Mouse (Mus musculus): Measurements from ENCODE around the gene Capg. TPM values are rescaled to one million over a fixed set of nuclear protein-coding genes. Genes with fewer than 3 reads are reported as not detected.
A peak's percentile ranks its signal among the peaks of the same experiment; 100 is the strongest.
"Not testable (repeated sequence)": the region's sequence is repeated elsewhere in the genome, so short reads cannot be mapped to it uniquely, and the experiment has no call there.

Capg gene
- polyA plus RNA-seq, 1 experiment from 2014 or later = 5.8 TPM

DNA sequence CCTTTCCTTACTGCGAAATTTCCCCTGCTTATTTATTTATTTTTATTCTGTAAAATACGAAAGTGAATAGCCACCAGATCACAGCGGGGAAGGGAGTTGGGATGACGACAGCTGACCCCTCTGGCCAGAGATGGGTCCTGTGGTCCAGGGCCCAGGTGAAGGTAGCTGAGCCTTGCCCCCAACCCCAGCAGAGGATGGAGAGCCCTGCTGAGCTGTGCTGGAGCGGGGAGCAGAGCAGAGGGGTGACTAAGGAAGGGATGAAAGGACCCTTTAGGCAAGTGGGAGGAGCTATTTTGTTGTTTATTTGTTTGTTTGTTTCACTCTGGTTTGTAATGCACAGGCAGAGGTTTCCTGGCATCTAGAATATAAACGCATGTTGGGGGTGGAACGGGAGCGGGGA is 24.9 kb upstream of the Capg start:
- ATAC-seq (replicated peaks) = peak; percentile 61
- WGBS = 12% methylated on average over 8 of the region's 8 CpGs
- H3K36me3 ChIP-seq (replicated peaks) = no peaks in the 10 kb centered on the region
- H3K27ac ChIP-seq = peak overlapping the region; percentile 98
- H3K9ac ChIP-seq = peak overlapping the region; percentile 39
- H3K4me2 ChIP-seq = peak overlapping the region; percentile 46
- H3K4me3 ChIP-seq = peak overlapping the region; percentile 16; the same call in 1 of the 2 replicates
- no peaks in the 10 kb centered on the region for H3K9me3 ChIP-seq
- H3K27me3 ChIP-seq (replicated peaks) = no peaks in the 10 kb centered on the region
- H3K4me1 ChIP-seq = peaks cover 33% of the 10 kb centered on the region

DNA sequence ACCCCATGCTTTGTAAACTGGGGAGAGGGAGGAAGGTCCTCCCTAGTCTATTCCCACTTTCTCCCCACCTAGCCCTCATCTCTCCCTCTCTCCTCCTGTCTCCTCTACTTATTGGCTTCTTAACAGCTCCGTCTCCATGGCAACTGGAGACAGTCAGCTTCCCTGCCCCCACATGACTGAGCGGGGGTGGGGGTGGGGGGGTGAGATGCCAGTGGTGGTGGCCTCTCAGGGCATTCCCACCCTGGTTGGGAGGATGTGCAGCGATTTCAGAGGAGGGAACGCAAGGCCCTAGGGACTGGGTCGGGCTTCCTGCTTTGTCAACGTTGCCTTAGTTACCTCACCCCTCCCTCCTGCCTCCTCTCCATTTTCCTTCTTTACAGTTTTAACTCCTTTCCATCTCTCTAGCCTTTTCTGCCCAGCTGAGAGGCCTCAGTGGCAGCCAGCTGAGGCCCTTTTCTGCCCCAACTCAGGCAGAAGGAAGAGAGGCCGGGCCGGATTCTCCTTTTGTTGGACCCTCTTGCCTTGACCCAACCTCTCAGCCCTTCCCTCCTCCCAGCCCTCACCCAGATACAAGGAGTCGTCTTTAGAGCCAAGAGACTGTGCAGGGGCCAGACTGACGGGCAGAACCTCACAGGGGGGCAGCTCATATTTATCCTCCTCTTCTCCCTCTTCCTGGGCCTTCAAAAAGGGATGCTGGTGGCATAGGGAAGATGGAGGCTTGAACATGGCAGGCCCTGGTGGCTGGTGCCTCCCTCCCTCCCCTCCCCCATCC is 24.1 kb upstream of the Capg start:
- no peaks in the 10 kb centered on the region for H3K36me3 ChIP-seq (replicated peaks)
- ATAC-seq (replicated peaks) = peak; percentile 93
- peak overlapping the region; percentile 11; the same call in 1 of the 2 replicates for H3K4me3 ChIP-seq
- H3K27me3 ChIP-seq (replicated peaks) = no peaks in the 10 kb centered on the region
- WGBS = 2% methylated on average over 10 of the region's 10 CpGs
- peak overlapping the region; percentile 22; the same call in 1 of the 2 replicates for H3K9ac ChIP-seq
- no peaks in the 10 kb centered on the region for H3K9me3 ChIP-seq
- H3K4me2 ChIP-seq = peak overlapping the region; percentile 46
- H3K27ac ChIP-seq = peak overlapping the region; percentile 98
- peaks cover 33% of the 10 kb centered on the region for H3K4me1 ChIP-seq

DNA sequence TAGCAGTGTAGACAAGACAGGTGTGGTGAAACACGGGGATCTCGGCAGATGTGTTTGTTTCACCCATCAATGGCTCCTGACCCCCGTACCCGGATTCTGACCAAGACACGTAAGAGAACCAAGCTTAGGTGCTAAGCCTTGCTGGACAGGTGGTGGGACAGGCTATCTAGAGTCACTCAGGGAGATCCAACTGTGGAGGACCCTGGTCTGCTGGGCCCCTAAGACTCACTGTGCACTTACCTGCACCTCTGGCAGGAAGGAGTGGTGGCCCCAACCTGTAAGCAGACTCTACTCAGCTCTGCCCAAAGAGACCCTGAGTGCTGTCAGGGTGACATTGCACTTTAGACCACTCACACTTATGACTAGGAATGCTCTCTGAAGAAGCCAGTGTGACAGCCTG is 23.3 kb upstream of the Capg start:
- ATAC-seq (replicated peaks) = no peak
- Histone ChIP-seq H3K9me3 (no peaks in the 10 kb centered on the region), H3K27ac (peak overlapping the region; percentile 98), H3K9ac (no peak overlapping the region), H3K27me3 (replicated peaks) (no peaks in the 10 kb centered on the region), H3K4me3 (no peak overlapping the region), H3K4me2 (no peak overlapping the region), H3K36me3 (replicated peaks) (no peaks in the 10 kb centered on the region), H3K4me1 (peaks cover 33% of the 10 kb centered on the region)
- 93% methylated on average over 5 of the region's 5 CpGs for WGBS

DNA sequence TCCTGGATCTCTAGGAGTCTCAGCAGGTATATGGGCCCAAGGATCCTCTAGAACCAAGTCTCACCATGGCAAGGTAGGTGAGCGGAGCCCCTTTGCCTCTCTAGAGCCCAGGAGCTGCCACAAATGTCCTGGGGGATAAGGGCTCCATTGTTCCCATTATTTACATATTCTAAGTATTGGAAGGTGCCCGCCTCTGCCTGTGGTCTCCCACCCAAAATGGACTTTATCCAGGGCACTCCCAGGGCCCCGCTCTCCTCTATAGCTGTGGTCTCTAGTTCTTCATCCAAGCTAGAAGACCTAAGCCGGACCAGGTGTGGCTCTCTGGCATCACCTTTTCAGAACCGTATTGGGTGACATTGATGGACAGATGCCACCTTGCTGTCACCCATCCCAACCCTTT is 22.6 kb upstream of the Capg start, which contains the start of gene Sh2d6:
Gene Sh2d6 (minus strand): TSS at position 101 of the 400 bp plus-strand sequence.
- 91% methylated on average over 5 of the region's 5 CpGs for WGBS
- H3K27ac ChIP-seq = peak within 1 kb of the TSS; percentile 98

DNA sequence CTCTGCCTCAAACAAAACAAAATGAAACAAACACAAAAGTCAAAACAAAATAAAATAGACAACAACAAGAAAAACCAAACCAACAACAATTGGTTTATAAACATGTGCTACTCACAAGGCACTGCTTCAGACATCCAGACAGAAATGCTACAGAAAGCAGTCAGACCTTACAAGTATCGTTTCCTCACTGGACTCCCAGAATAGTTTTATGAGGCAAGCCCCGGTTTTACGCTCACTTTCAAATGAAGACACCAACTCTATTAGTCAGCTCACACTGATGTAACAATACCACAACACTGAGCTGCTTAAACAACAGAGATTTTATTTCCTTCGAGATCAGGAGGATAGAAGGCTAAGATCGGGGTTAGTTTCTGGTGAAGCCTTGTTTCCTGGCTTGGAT is 21.9 kb upstream of the Capg start:
- Histone ChIP-seq H3K27ac (no peak overlapping the region), H3K4me3 (no peak overlapping the region), H3K9ac (no peak overlapping the region), H3K27me3 (replicated peaks) (no peaks in the 10 kb centered on the region), H3K4me2 (no peak overlapping the region), H3K4me1 (peaks cover 33% of the 10 kb centered on the region), H3K9me3 (no peaks in the 10 kb centered on the region), H3K36me3 (replicated peaks) (no peaks in the 10 kb centered on the region)
- 90% methylated on average over 5 of the region's 5 CpGs for WGBS
- no peak for ATAC-seq (replicated peaks)

More for the DNA sequence above, 22.6 kb upstream of the Capg start, which contains the start of gene Sh2d6:
- Histone ChIP-seq H3K9me3 (no peaks in the 10 kb centered on the region), H3K27me3 (replicated peaks) (no peaks in the 10 kb centered on the region), H3K4me3 (no peak within 1 kb of the TSS), H3K4me1 (peaks cover 33% of the 10 kb centered on the region), H3K4me2 (no peak within 1 kb of the TSS), H3K36me3 (replicated peaks) (no peaks in the 10 kb centered on the region), H3K9ac (no peak within 1 kb of the TSS)
- ATAC-seq (replicated peaks) = no peak

DNA sequence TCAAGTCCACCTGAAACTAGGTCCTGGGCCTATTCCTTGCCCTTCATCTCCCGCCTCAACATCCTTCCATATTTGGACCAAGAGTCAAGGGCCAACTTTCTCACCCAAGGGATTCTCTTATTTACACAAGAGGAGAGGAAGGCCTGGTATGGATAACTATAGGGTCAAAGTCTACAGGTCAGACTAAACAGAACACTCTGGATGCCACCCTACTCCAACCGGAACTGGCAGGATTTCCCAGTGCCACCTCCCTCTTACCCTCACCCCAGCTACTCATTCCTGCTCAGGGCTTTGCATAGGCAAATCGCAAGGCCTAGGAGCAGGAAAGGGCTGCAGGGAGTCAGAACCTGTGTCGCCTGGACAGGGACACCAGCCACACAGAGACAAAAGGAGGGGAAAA is 21.0 kb upstream of the Capg start:
- H3K4me3 ChIP-seq = no peak overlapping the region
- H3K27ac ChIP-seq = no peak overlapping the region
- no peaks in the 10 kb centered on the region for H3K27me3 ChIP-seq (replicated peaks)
- no peak for ATAC-seq (replicated peaks)
- H3K9me3 ChIP-seq = no peaks in the 10 kb centered on the region
- no peak overlapping the region for H3K9ac ChIP-seq
- H3K36me3 ChIP-seq (replicated peaks) = no peaks in the 10 kb centered on the region
- 66% methylated on average over 4 of the region's 4 CpGs for WGBS
- peaks cover 33% of the 10 kb centered on the region for H3K4me1 ChIP-seq
- no peak overlapping the region for H3K4me2 ChIP-seq

DNA sequence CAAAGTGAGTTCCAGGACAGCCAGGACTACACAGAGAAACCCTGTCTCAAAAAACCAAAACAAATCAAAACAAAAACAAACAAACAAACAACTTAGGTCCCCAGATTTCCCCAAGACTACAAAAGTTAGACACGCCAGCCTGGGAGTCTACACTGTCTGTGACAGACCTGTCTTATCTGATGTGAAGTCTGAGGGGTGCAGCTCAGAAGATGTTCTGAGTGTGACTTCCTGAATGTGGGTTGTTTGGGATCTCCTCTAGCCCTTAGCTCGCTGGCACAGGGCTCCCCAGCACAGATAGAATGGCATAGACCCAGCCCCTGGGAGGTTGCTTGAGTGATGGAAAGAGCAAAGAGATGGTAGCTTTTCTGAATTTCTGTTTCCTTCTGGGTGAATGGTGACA is 20.0 kb upstream of the Capg start:
- ATAC-seq (replicated peaks) = no peak
- 75% methylated on average over 2 of the region's 2 CpGs for WGBS
- H3K27me3 ChIP-seq (replicated peaks) = no peaks in the 10 kb centered on the region

DNA sequence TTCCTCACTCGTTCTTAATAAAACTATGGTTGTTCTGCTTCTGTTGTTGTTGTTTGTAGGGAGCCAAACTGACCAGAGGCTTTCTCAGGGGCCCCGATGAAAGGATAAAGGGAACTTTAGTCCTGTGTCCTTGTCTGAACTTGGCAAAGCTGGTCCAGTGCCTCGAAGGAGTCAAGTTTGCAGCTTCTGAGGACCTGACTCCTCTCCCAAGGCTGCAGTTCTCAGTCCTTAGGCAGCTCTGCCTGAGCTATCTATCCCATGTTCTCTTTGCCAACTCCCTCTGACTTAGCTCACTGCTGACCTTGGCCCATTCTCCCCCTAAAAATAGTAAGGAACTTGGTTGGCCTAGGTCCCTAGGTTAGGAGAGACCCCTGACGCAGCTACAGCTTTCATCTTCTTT is 17.1 kb upstream of the Capg start:
- Histone ChIP-seq H3K4me3 (no peak overlapping the region), H3K4me1 (no peaks in the 10 kb centered on the region), H3K36me3 (replicated peaks) (no peaks in the 10 kb centered on the region), H3K9me3 (no peaks in the 10 kb centered on the region), H3K27me3 (replicated peaks) (no peaks in the 10 kb centered on the region), H3K4me2 (no peak overlapping the region), H3K27ac (no peak overlapping the region), H3K9ac (no peak overlapping the region)
- 87% methylated on average over 4 of the region's 4 CpGs for WGBS
- no peak for ATAC-seq (replicated peaks)

More for the DNA sequence above, 20.0 kb upstream of the Capg start:
- H3K4me1 ChIP-seq = peaks cover 23% of the 10 kb centered on the region
- H3K27ac ChIP-seq = no peak overlapping the region
- H3K4me3 ChIP-seq = no peak overlapping the region
- H3K36me3 ChIP-seq (replicated peaks) = no peaks in the 10 kb centered on the region
- no peak overlapping the region for H3K4me2 ChIP-seq
- H3K9me3 ChIP-seq = no peaks in the 10 kb centered on the region
- no peak overlapping the region for H3K9ac ChIP-seq

DNA sequence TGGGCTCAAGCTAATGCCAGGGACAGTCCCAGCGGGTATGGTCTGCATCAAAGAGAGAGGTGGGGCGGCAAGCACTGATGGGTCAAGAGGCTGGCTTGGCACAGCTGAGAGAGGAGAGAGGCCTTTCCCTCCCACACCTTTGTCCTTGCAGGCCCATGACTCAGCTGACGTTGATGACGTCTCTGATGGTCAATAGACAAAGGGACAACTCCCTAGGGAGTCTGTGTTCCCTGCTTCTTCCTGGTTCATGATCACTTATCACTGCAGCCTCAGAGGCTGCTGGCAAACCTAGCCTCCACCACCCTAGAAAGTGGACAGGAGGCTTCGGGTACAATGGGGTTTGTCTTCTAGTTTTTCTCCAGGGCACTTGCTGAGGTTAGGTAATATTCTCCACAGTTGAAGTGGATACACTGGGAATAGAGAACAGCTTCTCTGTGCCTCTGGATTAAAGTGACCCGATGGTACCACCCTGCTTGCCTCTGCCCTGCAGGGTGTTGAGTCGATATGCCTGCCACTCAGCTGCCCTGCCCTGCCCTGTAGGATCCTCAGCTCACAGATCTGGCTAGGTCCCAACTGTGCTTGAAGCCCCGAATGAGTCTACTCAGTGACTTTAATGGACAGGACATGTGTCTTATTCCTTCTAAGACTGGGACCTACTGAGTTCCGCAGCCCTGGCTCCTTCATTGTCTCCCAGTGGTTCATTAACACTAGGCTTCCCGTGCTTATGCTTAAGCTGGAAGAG is 15.6 kb upstream of the Capg start:
- 79% methylated on average over 10 of the region's 10 CpGs for WGBS

DNA sequence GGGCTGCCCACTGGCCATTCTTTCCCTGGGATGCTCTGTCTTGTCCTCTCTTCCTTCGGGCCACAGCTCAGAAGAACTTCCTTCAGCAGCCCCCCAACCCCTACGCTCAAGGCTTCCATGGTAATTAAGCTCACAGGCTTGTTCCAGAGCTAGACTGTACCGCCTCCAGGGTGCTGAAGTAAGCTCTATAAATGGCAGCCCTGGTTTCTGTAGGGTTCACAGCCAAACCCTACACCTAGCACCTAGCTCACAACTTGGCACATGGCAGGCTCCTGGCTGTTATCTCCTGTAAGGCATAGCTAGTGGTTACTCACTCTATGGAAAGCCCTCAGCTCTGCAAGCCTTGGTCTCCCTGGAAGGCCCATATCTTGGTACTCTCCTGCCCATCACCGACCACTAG is 11.6 kb upstream of the Capg start:
- Histone ChIP-seq H3K9ac (no peak overlapping the region), H3K36me3 (replicated peaks) (no peaks in the 10 kb centered on the region), H3K27me3 (replicated peaks) (no peaks in the 10 kb centered on the region), H3K9me3 (no peaks in the 10 kb centered on the region), H3K4me2 (no peak overlapping the region), H3K27ac (peak overlapping the region; percentile 65), H3K4me1 (peaks cover 23% of the 10 kb centered on the region), H3K4me3 (no peak overlapping the region)
- ATAC-seq (replicated peaks) = no peak
- WGBS = 69% methylated on average over 4 of the region's 4 CpGs

More for the DNA sequence above, 15.6 kb upstream of the Capg start:
- H3K9me3 ChIP-seq = no peaks in the 10 kb centered on the region
- H3K9ac ChIP-seq = no peak overlapping the region
- no peak for ATAC-seq (replicated peaks)
- H3K4me2 ChIP-seq = no peak overlapping the region
- no peak overlapping the region for H3K4me3 ChIP-seq
- peaks cover 11% of the 10 kb centered on the region for H3K4me1 ChIP-seq
- H3K36me3 ChIP-seq (replicated peaks) = no peaks in the 10 kb centered on the region
- H3K27ac ChIP-seq = no peak overlapping the region
- no peaks in the 10 kb centered on the region for H3K27me3 ChIP-seq (replicated peaks)

DNA sequence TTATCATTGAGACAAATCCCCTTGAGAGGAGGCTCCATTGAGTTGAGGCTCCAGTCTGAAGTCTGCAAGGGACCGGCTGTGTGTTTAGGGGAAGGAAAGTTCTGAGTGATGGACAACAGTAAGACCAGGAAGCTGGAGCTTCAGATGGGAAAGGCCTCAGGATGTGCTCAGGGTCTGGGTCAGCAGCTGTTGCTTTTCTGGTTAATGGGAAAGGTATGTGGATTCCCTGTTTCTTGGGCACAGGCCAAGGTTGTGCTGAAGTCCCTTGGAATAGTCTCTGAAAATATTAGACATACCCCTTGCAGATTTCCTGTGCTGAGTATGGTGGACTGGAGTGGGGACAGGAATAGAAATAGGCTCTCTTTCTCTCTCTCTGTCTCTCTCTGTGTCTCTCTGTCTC is 10.6 kb upstream of the Capg start:
- 22% methylated on average over 1 of the region's 1 CpGs for WGBS
- ATAC-seq (replicated peaks); H3K27ac ChIP-seq: not testable (repeated sequence)

DNA sequence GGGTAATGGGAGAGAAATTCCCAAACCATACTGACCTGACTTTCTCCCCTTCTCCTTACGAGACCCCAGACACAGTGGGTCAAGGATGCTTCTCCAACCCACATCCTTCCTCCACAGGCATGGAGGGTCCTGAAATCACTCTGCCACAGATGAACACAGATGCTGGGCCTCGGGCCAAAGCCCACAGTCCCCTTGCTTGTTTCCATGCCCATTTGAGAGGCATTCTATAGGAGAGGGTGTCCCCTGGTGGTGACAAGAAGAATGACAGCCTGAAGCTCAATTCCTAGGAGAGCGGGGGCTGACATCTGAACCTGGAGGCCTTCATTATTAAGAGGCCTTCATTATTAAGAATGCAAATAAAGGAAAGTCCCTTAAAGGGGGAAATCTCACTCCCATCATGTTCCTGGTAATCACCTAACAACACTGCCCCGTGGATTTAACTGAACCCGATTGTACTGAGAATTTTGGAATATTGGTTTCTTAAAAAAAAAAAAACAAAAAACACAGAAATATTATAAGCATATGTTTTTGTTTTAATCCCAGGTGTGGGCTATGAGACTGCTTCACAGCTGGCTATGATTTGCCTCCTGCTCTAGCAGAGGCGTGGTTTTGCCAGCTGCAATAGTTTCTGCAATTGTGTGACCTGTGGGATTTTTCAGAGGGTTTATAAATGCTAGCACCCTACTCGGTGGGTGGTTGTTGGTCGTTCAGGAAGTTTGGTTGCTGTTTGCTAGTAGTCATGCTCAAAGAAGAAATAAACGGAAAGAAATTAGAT is 10.0 kb upstream of the Capg start:
- Histone ChIP-seq H3K27ac (0 out of 2 replicates have a peak overlapping the region, but pooled peaks have one; percentile 61), H3K9ac (no peak overlapping the region), H3K4me2 (no peak overlapping the region), H3K27me3 (replicated peaks) (no peaks in the 10 kb centered on the region), H3K36me3 (replicated peaks) (no peaks in the 10 kb centered on the region), H3K9me3 (no peaks in the 10 kb centered on the region), H3K4me1 (peaks cover 34% of the 10 kb centered on the region), H3K4me3 (no peak overlapping the region)
- WGBS = 39% methylated on average over 9 of the region's 9 CpGs
- peak; percentile 59 for ATAC-seq (replicated peaks)

More for the DNA sequence above, 10.6 kb upstream of the Capg start:
- peaks cover 29% of the 10 kb centered on the region for H3K4me1 ChIP-seq
- not testable (repeated sequence) for H3K36me3 ChIP-seq (replicated peaks); H3K4me2 ChIP-seq; H3K9me3 ChIP-seq; H3K4me3 ChIP-seq; H3K9ac ChIP-seq; H3K27me3 ChIP-seq (replicated peaks)
